Mouse (Mus musculus) limb, embryonic 10.5 days (tissue): ENCODE data around the gene Crcp. TPM values are rescaled to one million over a fixed set of nuclear protein-coding genes. Genes with fewer than 3 reads are reported as not detected.

Experiments
- DNase-seq: peaks from one replicate; pipeline ENCODE4 v3.0.0-alpha.2; 2017; ENCODE audit warnings: low spot score
- H3K27ac ChIP-seq: fragments of 300-500 bp; sonication (generic); 2 replicates; pipeline ENCODE4 v1.5.1; 2016; ENCODE audit warnings: mild to moderate bottlenecking
- H3K27me3 ChIP-seq: fragments of 300-500 bp; sonication (generic); 2 replicates; pipeline ENCODE4 v1.6.1; 2016; ENCODE audit warnings: low read depth, mild to moderate bottlenecking; ENCODE audit not compliant: poor library complexity, severe bottlenecking
- H3K36me3 ChIP-seq: fragments of 300-500 bp; sonication (generic); 2 replicates; pipeline ENCODE4 v1.6.1; 2016; ENCODE audit warnings: mild to moderate bottlenecking, moderate library complexity
- H3K4me1 ChIP-seq: fragments of 300-500 bp; sonication (generic); 2 replicates; pipeline ENCODE4 v1.6.1; 2016
- H3K4me3 ChIP-seq: fragments of 300-500 bp; sonication (generic); 2 replicates; pipeline ENCODE4 v1.5.1; 2016; ENCODE audit warnings: mild to moderate bottlenecking, moderate library complexity
- H3K9me3 ChIP-seq: fragments of 300-500 bp; sonication (generic); replicated peaks from 2 replicates; pipeline ENCODE4 v1.6.1; 2016; ENCODE audit warnings: mild to moderate bottlenecking
- WGBS: fragments of 180-500 bp; shearing (Covaris S2); methylation state at CpG from one replicate; pipeline ENCODE4 v1.1.7; 2016; 5-methylcytosine and 5-hydroxymethylcytosine counted together
- polyA plus RNA-seq: library from polyadenylated mRNA; unstranded; fragments of >200 nt; fragmentation: Nextera tagmentation; extraction: Ambion mirVana; gene quantifications from 2 replicates; pipeline ENCODE4 v1.2.1, GENCODE M21; 2016

Crcp gene
- polyA plus RNA-seq, 1 experiment from 2014 or later: 57.2 TPM

GRCm38 (mm10) chr5:130089626-130090393 lies 60.7 kb downstream of the Crcp start:
- Histone ChIP-seq H3K27ac (no peak overlapping the region), H3K9me3 (no peaks in the 10 kb centered on the region), H3K4me3 (no peak overlapping the region), H3K4me1 (peaks cover 3% of the 10 kb centered on the region; the same call in 1 of the 2 replicates), H3K36me3 (peaks cover 47% of the 10 kb centered on the region), H3K27me3 (no peaks in the 10 kb centered on the region)
- DNase-seq: no peak
- 93% methylated on average over 18 of the region's 18 CpGs for WGBS

DNA sequence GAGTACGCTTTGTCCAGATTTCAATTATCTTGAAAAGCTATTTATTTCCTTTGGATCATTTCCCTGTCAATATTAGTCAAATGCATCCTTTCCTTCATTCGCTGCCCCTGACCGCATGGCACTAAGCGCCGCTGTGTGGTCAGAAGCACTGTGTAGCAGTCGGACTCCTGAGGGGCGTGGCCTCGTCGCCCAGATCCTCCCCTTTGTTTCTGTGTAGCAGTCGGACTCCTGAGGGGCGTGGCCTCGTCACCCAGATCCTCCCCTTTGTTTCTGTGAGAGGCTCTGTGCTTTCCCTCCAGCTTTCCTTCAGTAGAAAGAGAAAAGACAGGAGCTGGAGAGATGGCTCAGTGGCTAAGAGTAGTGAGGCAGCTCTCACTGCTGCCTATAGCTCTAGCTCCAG lies 67.7 kb downstream of the Crcp start:
- 66% methylated on average over 12 of the region's 12 CpGs for WGBS

GRCm38 (mm10) chr5:130097837-130098236 lies 68.7 kb downstream of the Crcp start:
- Histone ChIP-seq H3K9me3 (no peaks in the 10 kb centered on the region), H3K27me3 (no peaks in the 10 kb centered on the region), H3K36me3 (peaks cover 29% of the 10 kb centered on the region), H3K4me3 (no peak overlapping the region), H3K27ac (no peak overlapping the region), H3K4me1 (no peaks in the 10 kb centered on the region)
- DNase-seq: no peak
- 87% methylated on average over 2 of the region's 2 CpGs for WGBS

More for the DNA sequence above, 67.7 kb downstream of the Crcp start:
- Histone ChIP-seq H3K27me3 (no peaks in the 10 kb centered on the region), H3K4me3 (no peak overlapping the region), H3K4me1 (no peaks in the 10 kb centered on the region), H3K36me3 (peaks cover 22% of the 10 kb centered on the region), H3K27ac (no peak overlapping the region), H3K9me3 (no peaks in the 10 kb centered on the region)
- no peak for DNase-seq

- H3K27ac ChIP-seq: no peak overlapping the region
- no peaks in the 10 kb centered on the region for H3K27me3 ChIP-seq
- H3K4me3 ChIP-seq: no peak overlapping the region
- no peak for DNase-seq
- no peaks in the 10 kb centered on the region for H3K9me3 ChIP-seq
- WGBS: 95% methylated on average over 17 of the region's 17 CpGs
- H3K4me1 ChIP-seq: no peaks in the 10 kb centered on the region
- peaks cover 50% of the 10 kb centered on the region for H3K36me3 ChIP-seq
Observed at GRCm38 (mm10) chr5:130101724-130102123, 72.6 kb downstream of the Crcp start.

DNA sequence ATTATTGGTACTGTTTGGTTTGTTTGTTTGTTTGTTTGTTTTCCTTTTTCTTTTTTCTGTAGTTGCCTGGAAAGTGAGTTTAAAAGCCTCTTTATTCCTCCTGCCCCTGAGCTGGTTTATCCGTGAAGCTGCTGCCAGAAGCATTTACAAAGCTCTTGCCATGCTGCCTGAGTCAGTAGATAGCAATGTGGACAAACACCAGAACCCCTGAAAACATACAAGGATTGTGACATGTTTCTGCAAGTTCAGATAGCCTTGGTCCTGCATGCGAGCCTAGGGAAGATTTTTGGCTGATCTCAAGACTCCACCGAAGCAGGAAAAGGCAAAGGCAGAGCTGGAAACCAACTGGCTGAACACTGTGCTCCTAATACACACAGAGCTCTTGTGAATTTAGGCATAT lies 80.3 kb downstream of the Crcp start:
- Histone ChIP-seq H3K27ac (no peak overlapping the region), H3K4me3 (no peak overlapping the region), H3K9me3 (no peaks in the 10 kb centered on the region), H3K4me1 (no peaks in the 10 kb centered on the region), H3K36me3 (peaks cover 56% of the 10 kb centered on the region), H3K27me3 (no peaks in the 10 kb centered on the region)
- WGBS: 85% methylated on average over 3 of the region's 3 CpGs
- DNase-seq: no peak

Other genes with a start within 250 kb of the Crcp start
- 33.8 and 34.0 TPM in 2 replicates for gene Psph, start 241.8 kb upstream of the Crcp start, polyA plus RNA-seq
- 36.8 and 43.5 TPM in 2 replicates for gene Sumf2, start 182.3 kb upstream of the Crcp start, polyA plus RNA-seq
- gene Chchd2, start 141.8 kb upstream of the Crcp start, polyA plus RNA-seq: 1,262 and 1,296 TPM in 2 replicates
- 10.1 and 12.2 TPM in 2 replicates for gene Zbed5, start 133.6 kb upstream of the Crcp start, polyA plus RNA-seq
- gene Phkg1, start 130.7 kb upstream of the Crcp start, polyA plus RNA-seq: 0.20 and 0.31 TPM in 2 replicates
- gene Nupr1l, start 120.8 kb upstream of the Crcp start, polyA plus RNA-seq: 2.7 and 4.5 TPM in 2 replicates
- gene Vkorc1l1, start 87.3 kb upstream of the Crcp start, polyA plus RNA-seq: 34.4 and 36.7 TPM in 2 replicates
- gene Gusb, start 26.2 kb upstream of the Crcp start, polyA plus RNA-seq: 53.9 and 61.7 TPM in 2 replicates
- 26.1 and 27.5 TPM in 2 replicates for gene Asl, start within 50 bp of the Crcp start, polyA plus RNA-seq
- 65.4 and 65.6 TPM in 2 replicates for gene Tpst1, start 44.0 kb downstream of the Crcp start, polyA plus RNA-seq
- gene Kctd7, start 115.6 kb downstream of the Crcp start, polyA plus RNA-seq: 3.4 and 4.7 TPM in 2 replicates
- 21.7 and 22.1 TPM in 2 replicates for gene Rabgef1, start 142.5 kb downstream of the Crcp start, polyA plus RNA-seq
- 40.2 and 40.5 TPM in 2 replicates for gene Tmem248, start 187.8 kb downstream of the Crcp start, polyA plus RNA-seq
- 61.7 and 66.8 TPM in 2 replicates for gene Sbds, start 226.2 kb downstream of the Crcp start, polyA plus RNA-seq
- 31.4 and 34.3 TPM in 2 replicates for gene Tyw1, start 226.3 kb downstream of the Crcp start, polyA plus RNA-seq